ENCODE assay signal across 12 mouse cellular contexts in the genomic region with DNA sequence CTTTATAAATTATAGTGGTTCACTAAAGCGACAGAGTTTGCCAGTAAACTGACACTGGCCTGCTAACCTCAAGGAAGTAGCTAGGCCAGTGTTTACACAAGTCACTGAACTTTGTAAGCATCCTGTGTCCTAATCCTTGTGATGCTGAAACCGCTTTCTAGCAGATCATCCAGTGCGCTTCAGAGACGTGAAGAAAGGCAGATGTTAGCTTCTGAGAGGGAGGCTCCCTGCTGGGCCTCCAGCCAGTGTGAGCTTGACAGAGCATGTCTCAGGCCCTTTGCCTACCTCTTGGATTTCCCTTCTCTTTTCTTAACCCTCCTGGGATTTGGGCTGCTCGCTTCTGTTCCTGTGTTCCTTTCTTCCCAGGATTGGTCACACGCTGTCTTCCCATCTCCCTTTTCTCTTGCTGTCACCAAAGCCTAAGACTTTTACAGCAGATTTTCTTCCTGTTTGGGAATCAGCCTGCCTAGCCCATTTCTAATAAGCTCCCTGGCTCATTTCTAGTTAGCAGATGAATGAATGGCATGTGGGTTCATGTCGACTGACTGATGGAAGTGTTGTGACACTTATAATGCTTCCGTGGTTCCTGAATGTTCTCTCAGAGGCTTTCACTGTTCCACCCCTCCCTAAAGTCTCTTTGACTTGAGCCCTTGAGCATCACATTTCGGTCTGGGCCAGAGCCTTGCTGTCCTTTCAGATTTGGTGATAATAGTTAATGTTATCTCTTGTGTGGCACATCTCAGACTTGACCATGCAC.
DNase-seq lines count a peak whose midpoint lies in the region; ATAC-seq and TF ChIP-seq lines count a peak whose summit lies in the region.
"Had no signal": no experiment of that assay in that cellular context is flagged by ENCODE, and none has a peak within 500 bp of the region (broad histone marks: within the 10 kb centered on the region; RNA-seq: fewer than 3 reads in every experiment).

No protein-coding gene starts in this region.

- no peak overlapping the region for H3K9ac ChIP-seq in intestine, postnatal 0 days (ENCODE audit: low read depth, low read length)
- H3K9ac ChIP-seq in lung, postnatal 0 days (replicated peaks; ENCODE audit: low read depth): no peak overlapping the region
- no peak overlapping the region for H3K9ac ChIP-seq in midbrain, embryonic 11.5 days (ENCODE audit: low read length)
- no peak overlapping the region for H3K9ac ChIP-seq in forebrain, embryonic 12.5 days
- H3K9ac ChIP-seq: forebrain, embryonic 15.5 days; hindbrain, embryonic 13.5 days had no signal

- 67% methylated on average over 9 of the region's 9 CpGs for WGBS in intestine, postnatal 0 days
- 55% methylated on average over 9 of the region's 9 CpGs for WGBS in lung, postnatal 0 days
- 69% methylated on average over 9 of the region's 9 CpGs for WGBS in midbrain, embryonic 11.5 days
- WGBS in forebrain, embryonic 12.5 days: 82% methylated on average over 9 of the region's 9 CpGs

- no peak overlapping the region for H3K4me2 ChIP-seq in intestine, postnatal 0 days (replicated peaks; ENCODE audit: low read depth)
- H3K4me2 ChIP-seq in lung, postnatal 0 days (replicated peaks; ENCODE audit: low read depth, low read length): no peak overlapping the region
- no peak overlapping the region for H3K4me2 ChIP-seq in midbrain, embryonic 11.5 days
- H3K4me2 ChIP-seq in forebrain, embryonic 12.5 days: no peak overlapping the region
- H3K4me2 ChIP-seq: forebrain, embryonic 15.5 days; hindbrain, embryonic 13.5 days had no signal

- no peaks in the 10 kb centered on the region for H3K4me1 ChIP-seq in intestine, postnatal 0 days (replicated peaks; ENCODE audit: control insufficient read depth, insufficient read depth, low read length)
- no peaks in the 10 kb centered on the region for H3K4me1 ChIP-seq in lung, postnatal 0 days (ENCODE audit: insufficient read depth, low read depth, low read length)
- no peaks in the 10 kb centered on the region for H3K4me1 ChIP-seq in midbrain, embryonic 11.5 days (ENCODE audit: control insufficient read depth, insufficient read depth, low read length)
- no peaks in the 10 kb centered on the region for H3K4me1 ChIP-seq in forebrain, embryonic 12.5 days
- H3K4me1 ChIP-seq: forebrain, embryonic 15.5 days; hindbrain, embryonic 13.5 days had no signal

- no peak overlapping the region for H3K4me3 ChIP-seq in intestine, postnatal 0 days (ENCODE audit: low read depth, low read length)
- H3K4me3 ChIP-seq in lung, postnatal 0 days (ENCODE audit: low read depth, low read length): no peak overlapping the region
- no peak overlapping the region for H3K4me3 ChIP-seq in midbrain, embryonic 11.5 days (ENCODE audit: low read depth, low read length)
- H3K4me3 ChIP-seq in forebrain, embryonic 12.5 days (replicated peaks): no peak overlapping the region
- H3K4me3 ChIP-seq: forebrain, embryonic 15.5 days; hindbrain, embryonic 13.5 days had no signal

- ATAC-seq in intestine, postnatal 0 days: no peak
- peak; percentile 94 for ATAC-seq in lung, postnatal 0 days
- ATAC-seq in midbrain, embryonic 11.5 days (ENCODE audit: low FRiP score): no peak
- no peak for ATAC-seq in forebrain, embryonic 12.5 days (ENCODE audit: low FRiP score)
- ATAC-seq: forebrain, embryonic 15.5 days had no signal

- DNase-seq in urinary bladder, postnatal 14 days (ENCODE audit: low spot score): peak; percentile 7
- no peak for DNase-seq in urinary bladder, postnatal 36 days (ENCODE audit: low spot score in 2 of 2)
- peak; percentile 90 for DNase-seq in lung, postnatal 0 days (ENCODE audit: low spot score)
- no peak for DNase-seq in midbrain, embryonic 11.5 days (ENCODE audit: low spot score, missing footprints)
- no peak for DNase-seq in ovary, adult 18-20 months (ENCODE audit: low spot score)
- DNase-seq: adrenal gland, postnatal 14 days; left cerebral cortex, postnatal 4 days had no signal

- no peaks in the 10 kb centered on the region for H3K27me3 ChIP-seq in intestine, postnatal 0 days (replicated peaks; ENCODE audit: control insufficient read depth, insufficient read depth, low read length)
- no peaks in the 10 kb centered on the region for H3K27me3 ChIP-seq in lung, postnatal 0 days (replicated peaks; ENCODE audit: insufficient read depth, low read length)
- H3K27me3 ChIP-seq in midbrain, embryonic 11.5 days (ENCODE audit: control insufficient read depth, insufficient read depth, low read length): no peaks in the 10 kb centered on the region
- H3K27me3 ChIP-seq in forebrain, embryonic 12.5 days: no peaks in the 10 kb centered on the region
- H3K27me3 ChIP-seq: forebrain, embryonic 15.5 days; hindbrain, embryonic 13.5 days had no signal

- H3K9me3 ChIP-seq in intestine, postnatal 0 days (ENCODE audit: control insufficient read depth): no peaks in the 10 kb centered on the region
- no peaks in the 10 kb centered on the region for H3K9me3 ChIP-seq in lung, postnatal 0 days (ENCODE audit: low read length)
- no peaks in the 10 kb centered on the region for H3K9me3 ChIP-seq in midbrain, embryonic 11.5 days (ENCODE audit: control insufficient read depth, low read length)
- H3K9me3 ChIP-seq in forebrain, embryonic 12.5 days: no peaks in the 10 kb centered on the region
- H3K9me3 ChIP-seq: forebrain, embryonic 15.5 days; G1E; hindbrain, embryonic 13.5 days had no signal

- TF ChIP-seq EP300 in lung, postnatal 0 days (IDR thresholded peaks at IDR 0.05): peak; percentile 87

- 0 out of 2 replicates have a peak overlapping the region, but pooled peaks have one; percentile 8 for H3K27ac ChIP-seq in intestine, postnatal 0 days (ENCODE audit: low read depth, low read length)
- H3K27ac ChIP-seq in lung, postnatal 0 days (ENCODE audit: low read length): peak overlapping the region; percentile 68
- no peak overlapping the region for H3K27ac ChIP-seq in midbrain, embryonic 11.5 days (ENCODE audit: low read depth, low read length)
- H3K27ac ChIP-seq in forebrain, embryonic 12.5 days: no peak overlapping the region
- H3K27ac ChIP-seq: forebrain, embryonic 15.5 days; hindbrain, embryonic 13.5 days had no signal

- TF ChIP-seq CTCF in intestine, postnatal 0 days (IDR thresholded peaks at IDR 0.05; ENCODE audit: low read depth): no peak
- no peak for TF ChIP-seq CTCF in lung, postnatal 0 days (IDR thresholded peaks at IDR 0.05)

- H3K36me3 ChIP-seq in intestine, postnatal 0 days (ENCODE audit: control insufficient read depth, insufficient read depth): no peaks in the 10 kb centered on the region
- no peaks in the 10 kb centered on the region for H3K36me3 ChIP-seq in lung, postnatal 0 days (ENCODE audit: insufficient read depth, low read length)
- no peaks in the 10 kb centered on the region for H3K36me3 ChIP-seq in midbrain, embryonic 11.5 days (ENCODE audit: control insufficient read depth, insufficient read depth, low read length)
- no peaks in the 10 kb centered on the region for H3K36me3 ChIP-seq in forebrain, embryonic 12.5 days (replicated peaks)
- H3K36me3 ChIP-seq: forebrain, embryonic 15.5 days; G1E; hindbrain, embryonic 13.5 days had no signal

Comparison
In these comparisons a context has a peak if more than half of its experiments do, and no peak if none do; other contexts are left out.
1. DNase-seq: peak in urinary bladder, postnatal 14 days (single experiment) and lung, postnatal 0 days (single experiment); none in urinary bladder, postnatal 36 days (0 of 2), midbrain, embryonic 11.5 days (single experiment) and ovary, adult 18-20 months (single experiment).
2. H3K27ac ChIP-seq: peak in intestine, postnatal 0 days (single experiment) and lung, postnatal 0 days (single experiment); none in midbrain, embryonic 11.5 days (single experiment) and forebrain, embryonic 12.5 days (single experiment).